Mouse (Mus musculus) erythroblast, embryonic 14.5 days (primary cell): ENCODE measurements around the gene Cxcr2.

ENCODE experiments used
- GATA1 ChIP-seq: IDR thresholded peaks from 2 replicates; pipeline ENCODE4 v1.6.1; 2012; ENCODE audit warnings: low read length, inconsistent platforms, mixed read lengths
- TAL1 ChIP-seq: IDR thresholded peaks from 3 replicates; pipeline ENCODE4 v1.6.1; 2012; ENCODE audit warnings: low read length, inconsistent platforms, mixed read lengths

GRCm38 (mm10) chr1:74178618-74179017 lies 24.8 kb downstream of the Cxcr2 start:
- TF ChIP-seq GATA1, result no peak
- no peak for TF ChIP-seq TAL1
